Mouse (Mus musculus) urinary bladder, postnatal 36 days (tissue): ENCODE results near the gene Pla2g15.
"Not testable (repeated sequence)": the region's sequence is repeated elsewhere in the genome, so short reads cannot be mapped to it uniquely, and the experiment has no call there.

Experiments
- DNase-seq, 2 experiments: peaks; one replicate each; pipeline ENCODE4 v3.0.0; 2022; ENCODE audit warnings: low spot score in 2 of 2, mixed read lengths in 1 of 2

The Pla2g15 gene

GRCm38 (mm10) chr8:106169017-106169933, 19.1 kb downstream of the Pla2g15 start:
- DNase-seq, result peak; percentile 43 to 48

DNA sequence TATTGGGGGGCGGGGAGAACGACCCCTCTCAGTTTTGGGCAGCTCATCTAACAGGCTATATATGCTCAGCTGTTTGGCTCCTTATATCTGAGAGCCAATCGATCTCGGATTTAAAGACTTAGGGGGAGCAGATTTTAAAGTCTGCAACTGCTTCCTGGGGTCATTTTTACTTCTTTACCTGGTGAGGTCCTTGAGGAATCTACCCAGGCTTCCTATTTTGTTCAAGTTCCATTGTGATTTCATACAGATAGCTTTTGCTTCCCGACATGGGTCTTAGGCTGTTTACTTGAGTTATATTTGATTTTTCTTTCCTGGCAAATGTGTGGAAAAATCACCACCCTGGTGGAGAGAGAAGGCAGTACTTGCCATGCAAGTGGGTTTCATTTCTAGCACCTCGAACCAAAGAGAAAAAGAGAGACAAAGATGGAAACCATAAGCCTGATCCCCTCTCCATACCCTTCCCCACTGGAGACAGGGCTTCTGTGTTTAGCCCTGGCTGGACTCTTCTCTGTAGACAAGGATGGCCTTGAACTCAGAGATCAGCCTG, 19.8 kb downstream of the Pla2g15 start:
- DNase-seq, result no peak

DNA sequence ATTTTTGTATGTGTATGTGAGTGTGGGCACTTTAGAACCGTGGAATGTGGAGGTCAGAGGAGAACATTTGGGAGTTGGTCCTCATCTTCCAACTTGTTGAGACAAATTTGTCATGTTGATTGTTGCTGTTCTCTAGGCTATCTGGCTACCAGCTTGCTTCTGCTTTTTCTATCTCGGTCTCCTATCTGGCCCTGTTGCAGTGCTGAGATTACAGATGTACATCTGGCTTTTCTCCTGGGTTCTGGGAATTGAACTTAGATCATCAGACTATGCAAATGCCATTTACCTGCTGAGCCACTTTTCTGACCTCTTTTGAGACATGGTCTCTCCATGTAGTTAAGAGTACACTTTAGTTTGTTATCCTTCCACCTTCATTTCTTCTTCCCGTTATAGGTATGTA, 23.4 kb downstream of the Pla2g15 start:
- DNase-seq, result no peak

- no peak for DNase-seq
These were observed 26.7 kb downstream of the Pla2g15 start for GRCm38 (mm10) chr8:106176891-106177290.

GRCm38 (mm10) chr8:106177594-106177993, 27.4 kb downstream of the Pla2g15 start:
- no peak for DNase-seq

- no peak for DNase-seq
These were observed 28.2 kb downstream of the Pla2g15 start for GRCm38 (mm10) chr8:106178428-106178827.

- DNase-seq, result peak in 1 of 2 experiments; percentile 78
These were observed 35.5 kb downstream of the Pla2g15 start for GRCm38 (mm10) chr8:106185628-106186270.

GRCm38 (mm10) chr8:106186394-106186793, 36.2 kb downstream of the Pla2g15 start:
- DNase-seq, result no peak

- DNase-seq, result no peak
These were observed 39.0 kb downstream of the Pla2g15 start for GRCm38 (mm10) chr8:106189162-106189561.

- DNase-seq, result peak in 1 of 2 experiments; percentile 42
These were observed 41.4 kb downstream of the Pla2g15 start for GRCm38 (mm10) chr8:106191639-106192038.

- no peak for DNase-seq
These were observed 43.0 kb downstream of the Pla2g15 start for GRCm38 (mm10) chr8:106193162-106193561.

DNA sequence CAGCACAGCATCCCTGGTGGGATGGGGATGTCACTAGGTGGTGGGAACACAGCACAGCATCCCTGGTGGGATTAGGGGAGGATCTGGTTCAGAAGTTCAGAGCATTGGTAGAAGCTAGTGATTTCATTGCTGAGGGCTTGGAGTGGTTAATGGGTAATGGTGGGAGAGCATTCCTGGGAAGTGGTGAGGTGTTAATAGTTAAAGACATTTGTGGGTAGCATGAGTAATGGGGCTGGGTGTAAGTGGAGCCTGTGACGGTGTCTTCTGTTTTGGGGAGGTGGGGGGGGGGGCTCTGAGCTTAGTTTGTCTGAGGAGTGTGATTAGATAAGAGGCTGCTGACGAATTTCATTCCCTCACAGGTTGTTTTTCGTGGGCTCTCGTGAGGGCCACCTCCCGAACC, 43.9 kb downstream of the Pla2g15 start:
- DNase-seq, result no peak

DNA sequence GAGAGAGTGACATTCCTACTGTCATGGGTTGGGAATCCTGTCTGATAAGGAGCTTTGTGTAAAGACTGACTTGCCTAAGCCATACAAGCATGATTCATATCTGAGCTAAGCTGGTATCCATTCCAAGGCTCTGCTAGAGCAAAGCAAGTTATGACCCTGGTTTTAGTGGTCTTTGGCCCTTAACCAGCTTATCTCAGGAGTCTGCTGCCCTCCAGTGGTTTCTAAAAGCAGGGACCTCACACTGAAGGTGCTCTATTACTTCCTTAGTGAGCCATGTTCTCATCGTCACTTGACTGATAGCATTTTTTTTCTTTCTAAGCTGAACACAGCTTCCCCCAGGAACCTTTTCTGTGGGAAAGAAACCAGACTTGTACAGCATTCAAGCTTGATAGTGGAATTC, 48.5 kb downstream of the Pla2g15 start:
- peak; percentile 33 to 44 for DNase-seq

DNA sequence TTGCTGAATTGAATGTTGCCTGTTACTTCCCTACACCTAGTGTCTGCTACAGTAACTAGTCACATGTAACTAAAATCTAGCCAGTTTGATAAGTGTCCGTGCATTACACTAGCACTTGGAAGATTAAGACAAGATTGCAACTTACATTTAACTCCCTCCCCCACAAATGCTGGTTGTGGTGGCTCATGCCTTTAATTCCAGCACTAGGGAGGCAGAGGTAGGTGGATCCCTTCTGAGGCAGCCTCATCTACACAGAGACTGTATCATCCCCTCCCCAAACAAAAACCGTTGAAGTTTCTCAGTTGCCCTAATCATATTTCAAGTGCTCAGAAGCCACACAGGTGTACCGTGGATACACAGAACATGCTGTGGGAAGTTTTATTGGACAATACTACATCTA, 49.4 kb downstream of the Pla2g15 start:
- not testable (repeated sequence) for DNase-seq

DNA sequence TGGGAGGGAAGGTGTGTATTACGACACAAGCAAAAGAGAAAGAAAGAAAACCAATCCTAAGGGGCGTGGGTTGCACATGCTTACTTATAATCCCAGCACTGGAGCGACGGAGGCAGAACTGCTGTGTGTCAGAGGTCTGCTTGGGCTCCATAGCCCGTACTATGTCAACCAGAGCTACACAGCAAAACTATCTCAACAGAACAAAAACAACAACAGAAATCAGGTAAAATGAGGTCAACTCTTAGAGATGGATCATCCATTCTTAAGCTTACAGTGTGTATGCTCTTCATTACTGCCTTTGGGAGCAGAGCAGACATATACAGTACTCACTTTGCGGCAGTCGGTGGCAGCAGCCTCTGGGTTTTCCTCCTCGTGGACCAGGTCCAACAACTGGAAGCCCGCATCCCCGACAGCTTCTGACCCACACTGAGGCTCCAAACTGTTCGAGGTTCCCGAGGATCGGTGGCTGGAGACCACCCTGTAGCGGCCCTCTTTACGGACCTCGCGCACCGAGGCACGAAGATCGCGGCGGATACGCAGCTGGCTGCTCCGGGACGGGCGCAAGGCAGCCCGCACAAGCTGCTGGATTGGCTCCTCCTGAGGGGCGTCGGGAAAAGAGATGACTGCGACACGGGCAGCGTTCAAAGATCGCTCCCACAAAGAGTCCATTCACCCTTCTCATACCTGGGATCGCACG, 60.0 kb downstream of the Pla2g15 start:
- DNase-seq, result peak; percentile 18 to 28

GRCm38 (mm10) chr8:106210821-106211345, 60.7 kb downstream of the Pla2g15 start, which contains the start of the genes Slc7a6os and Prmt7:
Gene Slc7a6os (minus strand): TSS chr8:106210935.
Gene Prmt7 (plus strand): TSS chr8:106210936.
- DNase-seq, result peak; percentile 92 to 95

DNA sequence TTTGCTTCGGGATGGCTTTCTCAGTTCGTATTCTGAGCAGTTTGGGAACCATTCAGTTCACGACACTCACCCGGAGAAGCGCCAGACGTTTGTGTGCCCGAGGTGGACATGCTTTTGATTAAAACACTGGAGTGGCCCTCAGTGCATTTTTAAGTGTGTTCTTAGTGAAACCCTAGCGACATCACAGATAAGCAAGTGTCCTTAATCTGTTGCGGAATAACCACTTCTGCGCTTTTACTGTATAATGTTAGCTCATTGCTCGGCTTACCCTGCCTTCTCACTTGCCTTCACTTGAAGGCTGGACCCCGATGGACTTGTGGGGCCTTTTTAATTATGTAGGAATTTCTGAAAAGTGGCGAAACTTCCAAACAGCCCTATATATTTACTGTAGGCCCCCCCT, 61.2 kb downstream of the Pla2g15 start:
- no peak for DNase-seq

DNA sequence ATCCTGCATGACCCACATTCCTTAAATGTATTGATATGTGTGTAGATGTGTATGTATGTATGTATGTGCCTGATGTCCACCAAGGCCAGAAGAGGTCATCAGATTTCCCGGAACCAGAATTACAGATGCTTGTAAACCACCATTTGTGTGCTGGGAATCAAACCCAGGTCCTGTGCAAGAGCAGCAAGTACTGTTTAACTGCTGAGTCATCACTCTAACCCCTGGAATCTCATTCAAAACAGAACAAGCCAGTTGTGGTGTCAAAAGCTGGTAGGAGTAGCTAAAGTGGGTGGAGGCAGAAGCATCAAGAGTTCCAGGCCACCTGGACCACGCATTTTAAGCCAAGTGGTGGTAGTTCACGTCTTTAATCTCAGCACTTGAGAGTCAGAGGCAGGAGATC, 63.8 kb downstream of the Pla2g15 start:
- DNase-seq, result no peak
